Mouse (Mus musculus) MEL (cell line): ENCODE results near the gene Ino80.

Experiments used
- CHD2 ChIP-seq: IDR thresholded peaks from 2 replicates; pipeline ENCODE4 v1.6.1; 2011; ENCODE audit warnings: low read length, improper control_type of control experiment
- CTCF ChIP-seq, 3 experiments: IDR thresholded peaks in 2 of 3; conservative IDR thresholded peaks in 1 of 3; 2 replicates each; pipeline ENCODE4 v1.5.1; 2011 to 2012; ENCODE audit warnings: low read length in 3 of 3, low read depth in 2 of 3, mild to moderate bottlenecking in 2 of 3, improper control_type of control experiment in 1 of 3, inconsistent platforms in 1 of 3, mixed read lengths in 1 of 3, moderate library complexity in 1 of 3; ENCODE audit not compliant: control insufficient read depth in 1 of 3, insufficient read depth in 1 of 3, poor library complexity in 1 of 3, severe bottlenecking in 1 of 3
- GABPA ChIP-seq: IDR thresholded peaks from 2 replicates; pipeline ENCODE4 v1.6.1; 2012; ENCODE audit warnings: low read depth, mild to moderate bottlenecking, inconsistent platforms, low read length, improper control_type of control experiment, moderate library complexity
- KAT2A ChIP-seq: conservative IDR thresholded peaks from 2 replicates; pipeline ENCODE4 v1.6.1; 2012; ENCODE audit warnings: low read depth, low read length, improper control_type of control experiment, inconsistent platforms
- MAFK ChIP-seq: IDR thresholded peaks from 2 replicates; pipeline ENCODE4 v1.6.1; 2011; ENCODE audit warnings: low read depth, mild to moderate bottlenecking, low read length, improper control_type of control experiment, borderline replicate concordance
- MYC ChIP-seq: IDR thresholded peaks from 2 replicates; pipeline ENCODE4 v1.6.1; 2011; ENCODE audit warnings: low read depth, mild to moderate bottlenecking, low read length, improper control_type of control experiment, moderate library complexity
- NRF1 ChIP-seq: IDR thresholded peaks from 2 replicates; pipeline ENCODE4 v1.6.1; 2014; ENCODE audit warnings: low read depth, mild to moderate bottlenecking, inconsistent platforms, low read length, improper control_type of control experiment, moderate library complexity; ENCODE audit not compliant: poor library complexity, insufficient read depth, severe bottlenecking
- POLR2A ChIP-seq, 2 experiments: IDR thresholded peaks; 2 replicates each; pipeline ENCODE4 v1.6.1; 2011 to 2012; ENCODE audit warnings: low read length in 2 of 2, mild to moderate bottlenecking in 2 of 2, control low read depth in 1 of 2, improper control_type of control experiment in 1 of 2, low read depth in 1 of 2, moderate library complexity in 1 of 2; ENCODE audit not compliant: control insufficient read depth in 1 of 2, insufficient read depth in 1 of 2, poor library complexity in 1 of 2
- POLR2AphosphoS5 ChIP-seq: IDR thresholded peaks from 2 replicates; pipeline ENCODE4 v1.6.1; 2012; ENCODE audit warnings: low read depth, borderline replicate concordance, mild to moderate bottlenecking, inconsistent platforms, low read length, moderate library complexity, mixed read lengths
- SMC3 ChIP-seq: IDR thresholded peaks from 2 replicates; pipeline ENCODE4 v1.6.1; 2011; ENCODE audit warnings: low read depth, low read length, improper control_type of control experiment
- TAL1 ChIP-seq: IDR thresholded peaks from 2 replicates; pipeline ENCODE4 v1.6.1; 2012; ENCODE audit warnings: mild to moderate bottlenecking, inconsistent platforms, low read length, moderate library complexity, mixed read lengths
- TCF12 ChIP-seq: IDR thresholded peaks from 2 replicates; pipeline ENCODE4 v1.6.1; 2014; ENCODE audit warnings: low read depth, mild to moderate bottlenecking, inconsistent platforms, low read length, improper control_type of control experiment, moderate library complexity
- USF1 ChIP-seq: IDR thresholded peaks from 2 replicates; pipeline ENCODE4 v1.6.1; 2014; ENCODE audit warnings: low read depth, mild to moderate bottlenecking, inconsistent platforms, low read length, improper control_type of control experiment, moderate library complexity

DNA sequence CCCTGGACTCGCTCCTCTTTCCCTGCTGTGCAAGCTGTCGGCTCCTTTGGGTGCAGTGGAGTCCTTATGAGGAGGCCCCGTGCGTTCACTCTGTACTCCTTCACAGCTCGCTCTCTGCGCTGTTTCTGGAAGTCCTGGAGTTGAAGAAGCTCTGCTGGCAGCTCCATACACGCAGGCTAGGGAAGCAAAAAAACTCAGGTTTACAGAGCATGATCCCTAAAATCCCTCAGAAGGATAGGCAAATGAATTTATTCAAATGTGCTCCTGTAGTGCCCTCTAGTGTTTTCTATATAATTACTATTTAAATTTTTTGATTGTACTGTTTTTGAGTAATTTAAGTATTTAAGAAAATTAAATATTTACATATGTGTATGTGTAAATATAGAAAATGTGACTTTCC lies 43.1 kb upstream of the Ino80 start:
- TF ChIP-seq USF1: no peak
- no peak for TF ChIP-seq NRF1
- peak; percentile 42 for TF ChIP-seq SMC3
- no peak for TF ChIP-seq CHD2
- peak in 2 of 3 experiments; percentile 11 to 45; a peak in 2 of 6 replicates for TF ChIP-seq CTCF (IDR thresholded peaks at IDR 0.05 in 2 of 3, conservative IDR thresholded peaks at IDR 0.05 in 1 of 3; ENCODE audit: control insufficient read depth in 1 of 3, insufficient read depth in 1 of 3, low read depth in 2 of 3, low read length in 3 of 3, poor library complexity in 1 of 3, severe bottlenecking in 1 of 3)
- TF ChIP-seq TCF12: no peak
- TF ChIP-seq TAL1: no peak
- TF ChIP-seq POLR2A (IDR thresholded peaks at IDR 0.05; ENCODE audit: control insufficient read depth in 1 of 2, insufficient read depth in 1 of 2, low read depth in 1 of 2, low read length in 2 of 2, poor library complexity in 1 of 2): no peak
- TF ChIP-seq POLR2AphosphoS5: no peak
- no peak for TF ChIP-seq KAT2A
- TF ChIP-seq MAFK: no peak
- no peak for TF ChIP-seq GABPA
- TF ChIP-seq MYC: no peak
